Mouse (Mus musculus): ENCODE data around the gene Trim47.

DNA sequence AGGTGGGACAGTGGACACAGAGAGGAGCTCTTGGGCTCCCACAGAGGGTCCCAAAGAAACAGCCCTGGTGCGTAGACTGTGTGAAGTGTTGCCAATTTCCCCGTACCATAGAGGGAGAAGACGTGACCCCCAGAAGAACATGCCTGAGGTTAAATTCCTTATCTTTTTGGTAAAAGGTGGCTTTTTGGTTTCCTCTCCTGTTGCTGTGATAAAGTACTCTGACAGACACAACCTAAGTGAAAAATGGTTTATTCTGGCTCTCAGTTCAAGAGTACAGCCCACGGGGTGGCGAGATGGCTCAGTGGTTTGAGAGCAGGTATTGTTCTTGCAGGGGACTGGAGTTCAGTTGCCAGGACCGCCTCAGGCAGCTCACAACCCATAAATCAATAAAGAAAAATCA lies 27.5 kb downstream of the Trim47 start:
- TF ChIP-seq CTCF (IDR thresholded peaks at IDR 0.05; ENCODE audit: low read depth), result no peak
- TF ChIP-seq EP300 (IDR thresholded peaks at IDR 0.05; ENCODE audit: low read depth), result no peak

Measured in heart, postnatal 0 days (tissue).